Mouse (Mus musculus) urinary bladder, adult 2 months (tissue): ENCODE results near the gene Olfr666. TPM values are rescaled to one million over a fixed set of nuclear protein-coding genes. Genes with fewer than 3 reads are reported as not detected.
"Not testable (repeated sequence)": the region's sequence is repeated elsewhere in the genome, so short reads cannot be mapped to it uniquely, and the experiment has no call there.

ENCODE experiments used
- DNase-seq: peaks from one replicate; pipeline ENCODE4 v3.0.0; 2022; ENCODE audit warnings: low spot score
- polyA plus RNA-seq: library from polyadenylated mRNA; depleted of rRNA; stranded (reverse); fragments of >200 nt; gene quantifications from 2 replicates; pipeline ENCODE4 v1.2.3, GENCODE M21; 2012; rRNA removed

The Olfr666 gene
- not detected in 2 replicates for polyA plus RNA-seq

GRCm38 (mm10) chr7:104895852-104896251 is at the start of gene Olfr666:
Gene Olfr666 (minus strand): TSS chr7:104895952.
- DNase-seq, result no peak

- DNase-seq, result no peak
These were observed 38.2 kb upstream of the Olfr666 start, which contains the start of gene Olfr669 for GRCm38 (mm10) chr7:104933940-104934339. Gene Olfr669 (plus strand): TSS chr7:104934240.

GRCm38 (mm10) chr7:104927957-104928356 is 32.2 kb upstream of the Olfr666 start, which contains the start of gene Olfr668:
Gene Olfr668 (minus strand): TSS chr7:104928057.
- no peak for DNase-seq

- no peak for DNase-seq
These were observed 25.6 kb upstream of the Olfr666 start, which contains the start of gene Olfr667 for GRCm38 (mm10) chr7:104921382-104921781. Gene Olfr667 (minus strand): TSS chr7:104921482.

GRCm38 (mm10) chr7:104877731-104878130 is 18.0 kb downstream of the Olfr666 start, which contains the start of gene Olfr665:
Gene Olfr665 (plus strand): TSS chr7:104878031.
- DNase-seq, result no peak

DNA sequence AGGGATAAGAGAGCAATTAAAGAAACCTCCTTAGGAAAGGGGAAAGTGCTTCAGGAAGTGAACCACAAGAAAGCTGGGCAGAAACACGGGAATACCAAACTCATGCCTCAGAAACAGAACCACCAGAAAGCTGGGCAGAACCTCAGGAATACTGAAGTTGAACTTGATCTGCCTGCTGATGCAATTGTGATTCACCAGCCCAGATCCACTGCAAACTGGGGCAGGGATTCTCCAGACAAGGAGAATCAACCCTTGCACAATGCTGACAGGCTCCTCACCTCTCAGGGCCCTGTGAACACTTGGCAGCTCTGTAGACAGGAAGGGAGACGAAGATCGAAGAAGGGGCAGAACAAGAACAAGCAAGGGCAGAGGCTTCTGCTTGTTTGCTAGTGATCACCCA is 34.4 kb downstream of the Olfr666 start:
- DNase-seq, result no peak

- no peak for DNase-seq
These were observed 38.1 kb downstream of the Olfr666 start for GRCm38 (mm10) chr7:104857683-104858082.

- DNase-seq, result not testable (repeated sequence)
These were observed 39.0 kb downstream of the Olfr666 start, which contains the start of gene Usp17la for GRCm38 (mm10) chr7:104856709-104857108. Gene Usp17la (plus strand): TSS chr7:104857009.

GRCm38 (mm10) chr7:104855248-104855750 is 40.5 kb downstream of the Olfr666 start:
- DNase-seq, result no peak

- not testable (repeated sequence) for DNase-seq
These were observed 44.2 kb downstream of the Olfr666 start for GRCm38 (mm10) chr7:104851546-104851945.

DNA sequence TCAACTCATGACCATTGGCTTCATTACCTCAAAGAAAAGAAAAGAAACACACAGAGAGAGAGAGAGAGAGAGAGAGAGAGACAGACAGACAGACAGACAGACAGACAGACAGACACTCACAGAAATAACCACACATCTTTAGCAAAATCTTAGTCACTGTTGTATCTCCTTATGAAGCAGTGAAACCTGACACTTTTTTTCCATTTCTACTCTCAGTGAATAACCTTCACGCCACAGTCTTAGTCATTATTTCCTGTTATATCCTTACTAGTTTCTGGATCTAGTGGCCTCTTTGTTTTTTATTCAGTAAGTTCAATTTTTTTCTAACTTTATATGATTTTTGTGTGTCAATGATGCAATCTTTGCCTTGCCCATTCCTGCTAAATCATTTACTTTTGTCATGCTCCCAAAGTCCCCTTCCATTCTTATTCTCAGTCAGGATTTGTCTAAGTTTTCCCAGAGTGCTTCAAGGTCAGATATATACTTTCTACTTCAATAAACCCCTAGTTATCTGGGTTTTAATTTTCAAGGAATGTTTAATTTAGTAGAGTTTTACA is 51.9 kb downstream of the Olfr666 start:
- DNase-seq, result no peak

DNA sequence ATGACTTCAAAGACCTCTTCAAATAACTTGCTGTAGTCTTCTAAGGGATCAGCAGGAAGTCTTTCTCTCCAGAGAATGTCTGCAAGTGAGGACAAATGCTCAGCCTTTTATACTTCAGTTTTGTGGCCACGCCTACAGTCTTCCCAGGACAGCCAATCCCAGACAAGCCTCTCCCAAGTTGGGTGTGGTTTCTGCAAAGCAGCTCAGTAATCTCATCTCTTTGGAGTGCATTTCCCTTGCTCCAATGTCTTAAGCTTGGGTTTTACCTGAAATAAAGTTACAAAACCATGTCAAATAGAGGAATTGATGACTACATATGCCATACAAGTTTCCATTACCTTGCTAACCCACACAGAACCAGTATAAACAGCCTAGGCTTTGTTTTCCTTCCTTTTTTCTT is 53.2 kb downstream of the Olfr666 start, which contains the start of gene Usp17lb:
TSS of gene Usp17lb (minus strand) at position 101 of the 400 bp plus-strand sequence.
- DNase-seq, result no peak

Other genes starting within 250 kb of the Olfr666 start
- gene Olfr658, start 248.6 kb downstream of the Olfr666 start, polyA plus RNA-seq, result not detected in 2 replicates
- not detected in 2 replicates for gene Olfr659, start 229.2 kb downstream of the Olfr666 start, polyA plus RNA-seq
- not detected in 2 replicates for gene Olfr661, start 209.5 kb downstream of the Olfr666 start, polyA plus RNA-seq
- gene Usp17le, start 118.5 kb downstream of the Olfr666 start, polyA plus RNA-seq, result not detected in 2 replicates
- not detected in 2 replicates for gene Usp17lb, start 53.3 kb downstream of the Olfr666 start, polyA plus RNA-seq
- gene Usp17la, start 38.9 kb downstream of the Olfr666 start, polyA plus RNA-seq, result not detected in 2 replicates
- gene Olfr665, start 17.9 kb downstream of the Olfr666 start, polyA plus RNA-seq, result not detected in 2 replicates
- gene Olfr667, start 25.5 kb upstream of the Olfr666 start, polyA plus RNA-seq, result not detected in 2 replicates
- not detected in 2 replicates for gene Olfr668, start 32.1 kb upstream of the Olfr666 start, polyA plus RNA-seq
- gene Olfr669, start 38.3 kb upstream of the Olfr666 start, polyA plus RNA-seq, result not detected in 2 replicates
- not detected in 2 replicates for gene Olfr670, start 66.7 kb upstream of the Olfr666 start, polyA plus RNA-seq
- not detected in 2 replicates for gene Olfr671, start 83.2 kb upstream of the Olfr666 start, polyA plus RNA-seq
- gene Olfr672, start 106.1 kb upstream of the Olfr666 start, polyA plus RNA-seq, result not detected in 2 replicates
- gene Olfr675, start 132.5 kb upstream of the Olfr666 start, polyA plus RNA-seq, result not detected in 2 replicates
- not detected in 2 replicates for gene Olfr676, start 136.7 kb upstream of the Olfr666 start, polyA plus RNA-seq
- not detected in 2 replicates for gene Olfr677, start 155.4 kb upstream of the Olfr666 start, polyA plus RNA-seq
- gene Olfr678, start 168.5 kb upstream of the Olfr666 start, polyA plus RNA-seq, result not detected in 2 replicates
- gene Olfr679, start 185.3 kb upstream of the Olfr666 start, polyA plus RNA-seq, result not detected in 2 replicates
- not detected in 2 replicates for gene Olfr680-ps1, start 196.9 kb upstream of the Olfr666 start, polyA plus RNA-seq
- gene Olfr681, start 220.9 kb upstream of the Olfr666 start, polyA plus RNA-seq, result not detected in 2 replicates